Mouse (Mus musculus) lung, embryonic 16.5 days (tissue): ENCODE results near the gene Mapk12. TPM values are rescaled to one million over a fixed set of nuclear protein-coding genes. Genes with fewer than 3 reads are reported as not detected.

ENCODE experiments used
- ATAC-seq: fragments of 200-750 bp; cut with Nextera tagmentation; 2 replicates; pipeline ENCODE4 v1.8.0; 2017; ENCODE audit warnings: low read depth, mild to moderate bottlenecking, moderate library complexity
- H3K27ac ChIP-seq: fragments of 300-500 bp; sonication (generic); 2 replicates; pipeline ENCODE4 v1.5.1; 2014; ENCODE audit warnings: mild to moderate bottlenecking, control low read depth, low read length
- H3K27me3 ChIP-seq: fragments of 300-500 bp; sonication (generic); 2 replicates; pipeline ENCODE4 v1.6.1; 2014; ENCODE audit warnings: low read depth, low read length, mixed read lengths; ENCODE audit not compliant: control insufficient read depth, insufficient read depth
- H3K36me3 ChIP-seq: fragments of 300-500 bp; sonication (generic); 2 replicates; pipeline ENCODE4 v1.6.1; 2014; ENCODE audit warnings: low read length; ENCODE audit not compliant: control insufficient read depth, insufficient read depth
- H3K4me1 ChIP-seq: fragments of 300-500 bp; sonication (generic); replicated peaks from 2 replicates; pipeline ENCODE4 v1.6.1; 2014; ENCODE audit warnings: low read length, mixed read lengths; ENCODE audit not compliant: control insufficient read depth, insufficient read depth
- H3K4me2 ChIP-seq: fragments of 300-500 bp; sonication (generic); 2 replicates; pipeline ENCODE4 v1.6.1; 2014; ENCODE audit warnings: low read depth, low read length, control low read depth
- H3K4me3 ChIP-seq: fragments of 300-500 bp; sonication (generic); 2 replicates; pipeline ENCODE4 v1.5.1; 2014; ENCODE audit warnings: mild to moderate bottlenecking, low read length, control low read depth
- H3K9ac ChIP-seq: fragments of 300-500 bp; sonication (generic); 2 replicates; pipeline ENCODE4 v1.6.1; 2014; ENCODE audit warnings: low read length, control low read depth
- H3K9me3 ChIP-seq: fragments of 300-500 bp; sonication (generic); 2 replicates; pipeline ENCODE4 v1.6.1; 2016; ENCODE audit warnings: low read length; ENCODE audit not compliant: control insufficient read depth
- WGBS: fragments of 180-500 bp; shearing (Covaris S2); extraction: QIAGEN DNeasy Blood & Tissue Kit; methylation state at CpG from one replicate; pipeline ENCODE4 v1.1.7; 2014; 5-methylcytosine and 5-hydroxymethylcytosine counted together
- polyA plus RNA-seq: library from polyadenylated mRNA; unstranded; fragments of >200 nt; fragmentation: Nextera tagmentation; extraction: Ambion mirVana; gene quantifications from 2 replicates; pipeline ENCODE4 v1.2.1, GENCODE M21; 2015

Mapk12 gene
- polyA plus RNA-seq, 1 experiment from 2014 or later, result 12.2 TPM

DNA sequence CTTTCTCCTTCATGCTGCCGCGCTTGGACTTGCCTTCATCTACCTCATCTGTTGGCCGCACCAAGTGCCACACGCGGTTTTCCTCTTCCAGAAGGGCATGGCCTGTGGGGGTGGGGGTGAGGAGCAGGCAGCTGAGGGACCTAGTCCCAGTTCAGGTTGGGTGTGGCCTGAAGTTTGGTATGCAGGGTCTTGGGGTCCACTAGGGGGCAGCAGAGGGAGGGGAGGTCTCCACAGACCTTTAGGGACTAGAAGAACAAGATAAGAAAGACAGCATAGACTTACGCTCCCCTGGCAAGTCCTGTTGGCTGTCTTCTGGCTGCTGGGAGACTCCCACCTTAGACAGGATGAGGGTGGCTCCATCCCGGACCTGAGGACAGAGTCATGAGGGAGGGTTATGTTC, 17.5 kb upstream of the Mapk12 start:
- 59% methylated on average over 7 of the region's 7 CpGs for WGBS
- ATAC-seq, result peak; percentile 29; the same call in 1 of the 2 replicates

DNA sequence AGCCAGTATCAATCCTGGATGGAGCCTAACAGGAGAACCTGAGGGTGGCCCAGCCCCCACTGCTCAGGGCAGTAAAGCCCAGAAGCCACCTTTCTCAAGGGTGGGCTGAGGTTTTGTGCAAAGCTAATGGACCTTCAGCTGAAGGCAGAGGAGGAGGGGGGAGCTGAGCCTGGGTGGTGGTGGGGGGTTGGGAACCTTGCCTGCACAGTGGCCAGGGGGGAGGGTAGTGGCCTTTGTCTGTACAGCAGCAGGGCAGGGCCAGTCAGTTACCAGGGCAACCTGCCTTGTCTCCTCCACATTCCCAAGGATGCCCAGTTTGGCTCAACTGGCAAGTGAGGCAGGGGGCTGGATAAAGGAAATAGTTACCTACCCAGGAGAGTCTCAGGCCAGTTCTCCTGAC, 11.8 kb upstream of the Mapk12 start:
- Histone ChIP-seq H3K27me3 (peaks cover 23% of the 10 kb centered on the region), H3K9me3 (no peaks in the 10 kb centered on the region), H3K4me2 (no peak overlapping the region), H3K4me1 (peaks cover 17% of the 10 kb centered on the region), H3K36me3 (peaks cover 20% of the 10 kb centered on the region), H3K27ac (no peak overlapping the region), H3K9ac (no peak overlapping the region), H3K4me3 (no peak overlapping the region)
- ATAC-seq, result no peak

More for the DNA sequence above, 17.5 kb upstream of the Mapk12 start:
- no peak overlapping the region for H3K4me2 ChIP-seq
- H3K9ac ChIP-seq, result no peak overlapping the region
- H3K27me3 ChIP-seq, result no peaks in the 10 kb centered on the region
- H3K4me1 ChIP-seq, result peaks cover 5% of the 10 kb centered on the region; the same call in 1 of the 2 replicates
- H3K9me3 ChIP-seq, result no peaks in the 10 kb centered on the region
- no peak overlapping the region for H3K4me3 ChIP-seq
- H3K27ac ChIP-seq, result no peak overlapping the region
- H3K36me3 ChIP-seq, result peaks cover 59% of the 10 kb centered on the region

DNA sequence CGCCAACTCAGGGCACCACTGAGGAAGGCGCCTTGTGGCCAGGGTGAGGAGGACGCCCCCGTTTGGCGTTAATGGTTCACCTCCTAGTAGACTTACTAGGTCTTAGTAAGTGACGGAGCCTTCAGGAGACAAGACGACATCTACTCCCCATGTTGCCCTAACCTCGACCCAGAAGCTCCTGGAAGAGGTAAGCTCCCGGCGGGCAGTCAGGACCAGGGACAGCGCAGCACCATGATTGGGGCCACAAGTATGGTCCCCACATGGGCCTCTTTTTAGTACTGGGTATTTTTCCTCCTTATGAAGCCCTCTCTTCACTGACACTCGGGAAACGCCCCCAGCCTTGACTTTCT, 9.5 kb upstream of the Mapk12 start:
- H3K9ac ChIP-seq, result peak overlapping the region; percentile 34; the same call in 1 of the 2 replicates
- no peaks in the 10 kb centered on the region; the same call in 1 of the 2 replicates for H3K36me3 ChIP-seq
- H3K4me2 ChIP-seq, result peak overlapping the region; percentile 95
- H3K4me1 ChIP-seq, result peaks cover 27% of the 10 kb centered on the region
- peak; percentile 18; the same call in 1 of the 2 replicates for ATAC-seq
- no peak overlapping the region; the same call in 1 of the 2 replicates for H3K27ac ChIP-seq
- 4% methylated on average over 13 of the region's 13 CpGs for WGBS
- H3K9me3 ChIP-seq, result no peaks in the 10 kb centered on the region
- peak overlapping the region; percentile 74 for H3K4me3 ChIP-seq
- peaks cover 39% of the 10 kb centered on the region for H3K27me3 ChIP-seq

GRCm38 (mm10) chr15:89149271-89150040, 9.0 kb upstream of the Mapk12 start, which contains the start of gene Mapk11:
TSS of gene Mapk11 (minus strand) at chr15:89149628.
- Histone ChIP-seq H3K9me3 (no peaks in the 10 kb centered on the region), H3K27ac (peak within 1 kb of the TSS; percentile 52), H3K36me3 (no peaks in the 10 kb centered on the region; the same call in 1 of the 2 replicates), H3K4me2 (peak within 1 kb of the TSS; percentile 95), H3K9ac (peak within 1 kb of the TSS; percentile 78), H3K4me1 (peaks cover 27% of the 10 kb centered on the region), H3K27me3 (peaks cover 40% of the 10 kb centered on the region), H3K4me3 (peak within 1 kb of the TSS; percentile 74)
- WGBS, result under 1% methylated on average over 49 of the region's 61 CpGs
- peak; percentile 73 for ATAC-seq

DNA sequence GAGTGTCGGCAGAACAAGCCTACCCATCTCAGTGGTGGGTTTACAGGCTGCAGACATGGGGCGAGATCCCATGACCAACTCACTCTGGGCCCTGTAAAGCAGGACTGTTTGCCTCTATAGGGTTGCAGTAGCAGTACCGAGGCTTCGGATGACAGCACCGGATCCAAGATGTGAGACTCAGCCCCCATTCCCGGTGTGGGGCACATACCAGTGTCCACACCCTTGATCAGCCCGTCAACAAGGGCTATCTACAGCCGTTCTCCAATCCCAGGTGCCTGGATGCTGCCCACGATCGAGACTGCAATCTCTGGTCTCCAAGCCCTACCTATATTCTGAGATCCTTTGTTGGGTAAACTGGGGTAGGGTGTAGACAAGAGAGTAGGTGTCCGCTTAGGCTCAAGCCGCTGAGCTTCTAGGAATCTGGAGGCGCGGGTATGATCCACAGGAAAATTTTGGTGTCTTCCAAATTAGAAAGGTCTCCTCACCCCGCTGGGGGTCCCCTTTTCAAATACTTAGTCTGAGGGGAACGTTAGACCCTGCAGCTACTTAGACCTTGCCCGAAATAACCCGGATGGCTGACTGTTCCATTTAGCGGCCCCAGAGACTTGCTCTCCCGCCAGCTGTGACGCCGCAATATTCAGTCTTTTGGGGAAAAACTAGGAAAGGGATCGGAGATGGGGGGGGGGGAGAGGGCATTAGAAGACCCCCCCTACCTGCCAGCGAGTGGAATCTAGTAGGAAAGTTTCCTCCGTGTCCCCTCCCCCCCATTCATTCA, 8.2 kb upstream of the Mapk12 start:
- H3K4me1 ChIP-seq, result peaks cover 27% of the 10 kb centered on the region
- peak overlapping the region; percentile 74 for H3K4me3 ChIP-seq
- H3K27ac ChIP-seq, result no peak overlapping the region
- peaks cover 40% of the 10 kb centered on the region for H3K27me3 ChIP-seq
- no peaks in the 10 kb centered on the region for H3K36me3 ChIP-seq
- no peak for ATAC-seq
- H3K9ac ChIP-seq, result peak overlapping the region; percentile 78
- peak overlapping the region; percentile 95 for H3K4me2 ChIP-seq
- WGBS, result 6% methylated on average over 25 of the region's 25 CpGs
- H3K9me3 ChIP-seq, result no peaks in the 10 kb centered on the region

- peaks cover 27% of the 10 kb centered on the region for H3K4me1 ChIP-seq
- peak overlapping the region; percentile 95; the same call in 1 of the 2 replicates for H3K4me2 ChIP-seq
- H3K27me3 ChIP-seq, result peaks cover 40% of the 10 kb centered on the region
- H3K27ac ChIP-seq, result no peak overlapping the region
- WGBS, result 74% methylated on average over 4 of the region's 4 CpGs
- H3K36me3 ChIP-seq, result no peaks in the 10 kb centered on the region
- no peak overlapping the region for H3K9ac ChIP-seq
- no peaks in the 10 kb centered on the region for H3K9me3 ChIP-seq
- no peak overlapping the region for H3K4me3 ChIP-seq
- ATAC-seq, result no peak
Observed at GRCm38 (mm10) chr15:89147895-89148294, 7.4 kb upstream of the Mapk12 start.

GRCm38 (mm10) chr15:89147456-89147855, 7.0 kb upstream of the Mapk12 start:
- H3K4me2 ChIP-seq, result peak overlapping the region; percentile 49
- H3K4me3 ChIP-seq, result no peak overlapping the region
- no peaks in the 10 kb centered on the region for H3K9me3 ChIP-seq
- H3K4me1 ChIP-seq, result peaks cover 27% of the 10 kb centered on the region
- 13% methylated on average over 10 of the region's 10 CpGs for WGBS
- no peaks in the 10 kb centered on the region for H3K36me3 ChIP-seq
- H3K27ac ChIP-seq, result no peak overlapping the region
- ATAC-seq, result no peak
- H3K27me3 ChIP-seq, result peaks cover 40% of the 10 kb centered on the region
- H3K9ac ChIP-seq, result no peak overlapping the region; the same call in 1 of the 2 replicates

DNA sequence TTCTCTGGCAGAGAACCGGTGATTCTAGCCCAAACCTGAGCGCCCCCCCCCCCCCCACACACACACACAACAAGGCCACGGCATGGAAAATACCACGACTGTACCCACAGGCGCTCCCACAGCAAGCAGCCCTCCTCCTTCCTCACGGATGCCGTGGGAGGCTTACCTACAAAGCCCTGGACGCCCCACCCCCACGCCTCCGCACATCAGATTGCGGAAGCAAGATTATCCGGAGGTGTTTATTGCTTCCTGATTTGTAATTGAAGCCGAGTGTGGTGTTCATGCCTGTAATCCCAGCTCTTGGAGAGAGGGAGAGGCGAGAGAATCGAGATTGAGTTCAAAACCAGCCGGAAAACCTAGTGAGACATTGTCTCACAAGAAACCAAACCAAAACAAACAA, 6.5 kb upstream of the Mapk12 start:
- Histone ChIP-seq H3K27me3 (peaks cover 40% of the 10 kb centered on the region), H3K4me2 (peak overlapping the region; percentile 49), H3K9me3 (no peaks in the 10 kb centered on the region), H3K4me3 (peak overlapping the region; percentile 19), H3K27ac (no peak overlapping the region), H3K36me3 (no peaks in the 10 kb centered on the region), H3K9ac (no peak overlapping the region; the same call in 1 of the 2 replicates), H3K4me1 (peaks cover 27% of the 10 kb centered on the region)
- WGBS, result 7% methylated on average over 16 of the region's 16 CpGs
- ATAC-seq, result no peak

DNA sequence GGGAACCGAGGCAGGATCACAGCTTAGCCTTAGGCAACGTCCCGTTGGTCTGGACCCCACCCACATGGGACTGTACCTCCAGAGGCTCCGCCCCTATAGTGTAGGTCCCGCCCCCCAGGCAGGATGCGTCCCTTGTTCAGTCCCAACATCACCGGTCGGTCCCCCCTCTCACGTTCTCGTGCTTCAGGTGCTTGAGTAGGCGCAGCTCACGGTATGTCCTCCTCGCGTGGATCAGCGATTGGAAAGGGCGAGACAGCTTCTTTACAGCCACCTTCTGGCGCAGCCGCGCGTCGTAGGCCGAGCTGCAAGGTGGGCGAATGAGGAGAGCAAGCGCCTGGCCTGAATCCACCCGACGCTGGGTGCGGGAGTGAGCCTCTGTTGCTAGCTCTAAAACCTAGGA, 6.0 kb upstream of the Mapk12 start:
- Histone ChIP-seq H3K9me3 (no peaks in the 10 kb centered on the region), H3K27me3 (peaks cover 44% of the 10 kb centered on the region), H3K4me3 (peak overlapping the region; percentile 19), H3K36me3 (no peaks in the 10 kb centered on the region), H3K9ac (no peak overlapping the region), H3K27ac (no peak overlapping the region), H3K4me1 (peaks cover 27% of the 10 kb centered on the region), H3K4me2 (peak overlapping the region; percentile 49)
- no peak; the same call in 1 of the 2 replicates for ATAC-seq
- WGBS, result 2% methylated on average over 27 of the region's 27 CpGs
